Mouse (Mus musculus) kidney, adult 10 weeks (tissue): Measurements from ENCODE around the gene Psme2. TPM values are rescaled to one million over a fixed set of nuclear protein-coding genes. Genes with fewer than 3 reads are reported as not detected.

Source experiments
- polyA plus RNA-seq: library from polyadenylated mRNA; stranded (reverse); fragments of 350-450 nt; fragmentation: Illumina TruSeq; extraction: RNeasy Lipid Tissue Mini Kit (QIAGEN cat#74804); gene quantifications from one replicate; pipeline ENCODE4 v1.2.3, GENCODE M21; 2014; ENCODE audit warnings: low read depth, low replicate concordance

Gene Psme2
- 55.1 TPM for polyA plus RNA-seq

GRCm38 (mm10) chr14:55590748-55591330 lies at the start of gene Psme2:
Psme2 (minus strand) TSS chr14:55591113.

GRCm38 (mm10) chr14:55637795-55638194 lies 46.9 kb upstream of the Psme2 start, which contains the start of gene Gm49378:
Gm49378 (minus strand) TSS chr14:55637895.

GRCm38 (mm10) chr14:55635523-55636007 lies 44.7 kb upstream of the Psme2 start, which contains the start of gene Ipo4:
Ipo4 (minus strand) TSS chr14:55635957.

GRCm38 (mm10) chr14:55617822-55618221 lies 26.9 kb upstream of the Psme2 start, which contains the start of gene Rec8:
Rec8 (plus strand) TSS chr14:55618037.

GRCm38 (mm10) chr14:55603271-55603632 lies 12.3 kb upstream of the Psme2 start, which contains the start of gene Irf9:
Irf9 (plus strand) TSS chr14:55603571.

GRCm38 (mm10) chr14:55591331-55591891 lies 498 bp upstream of the Psme2 start, which contains the start of gene Rnf31:
Rnf31 (plus strand) TSS chr14:55591708.

GRCm38 (mm10) chr14:55584702-55585565 lies 6.0 kb downstream of the Psme2 start, which contains the start of gene Emc9:
Emc9 (minus strand) TSS chr14:55585302.

GRCm38 (mm10) chr14:55577871-55578667 lies 12.8 kb downstream of the Psme2 start, which contains the start of gene Psme1:
Psme1 (plus strand) TSS chr14:55578123.

GRCm38 (mm10) chr14:55575302-55575701 lies 15.6 kb downstream of the Psme2 start, which contains the start of gene Fitm1:
Fitm1 (plus strand) TSS chr14:55575617.

GRCm38 (mm10) chr14:55560202-55561073 lies 30.5 kb downstream of the Psme2 start, which contains the start of gene A730061H03Rik:
A730061H03Rik (minus strand) TSS chr14:55560406.

GRCm38 (mm10) chr14:55559799-55560201 lies 31.1 kb downstream of the Psme2 start, which contains the start of gene Dcaf11:
Dcaf11 (plus strand) TSS chr14:55560006.

GRCm38 (mm10) chr14:55540067-55540786 lies 50.7 kb downstream of the Psme2 start, which contains the start of gene Pck2:
Pck2 (plus strand) TSS chr14:55540266.

Other genes starting within 250 kb of the Psme2 start
- 153 TPM for gene Dhrs4, start 112.4 kb downstream of the Psme2 start, polyA plus RNA-seq
- gene Carmil3, start 100.5 kb downstream of the Psme2 start, polyA plus RNA-seq: not detected
- gene Cpne6, start 80.7 kb downstream of the Psme2 start, polyA plus RNA-seq: not detected
- gene Nrl, start 66.1 kb downstream of the Psme2 start, polyA plus RNA-seq: not detected
- 2.1 TPM for gene Pck2, start 50.8 kb downstream of the Psme2 start, polyA plus RNA-seq
- 33.8 TPM for gene Dcaf11, start 31.1 kb downstream of the Psme2 start, polyA plus RNA-seq
- gene A730061H03Rik, start 30.7 kb downstream of the Psme2 start, polyA plus RNA-seq: not detected
- gene Fitm1, start 15.5 kb downstream of the Psme2 start, polyA plus RNA-seq: not detected
- 112 TPM for gene Psme1, start 13.0 kb downstream of the Psme2 start, polyA plus RNA-seq
- 6.6 TPM for gene Emc9, start 5.8 kb downstream of the Psme2 start, polyA plus RNA-seq
- 1.1 TPM for gene Rnf31, start 595 bp upstream of the Psme2 start, polyA plus RNA-seq
- 18.5 TPM for gene Irf9, start 12.5 kb upstream of the Psme2 start, polyA plus RNA-seq
- gene Rec8, start 26.9 kb upstream of the Psme2 start, polyA plus RNA-seq: 0.53 TPM
- gene Ipo4, start 44.8 kb upstream of the Psme2 start, polyA plus RNA-seq: 5.9 TPM
- gene Gm49378, start 46.8 kb upstream of the Psme2 start, polyA plus RNA-seq: 0.24 TPM
- 44.5 TPM for gene Tm9sf1, start 52.7 kb upstream of the Psme2 start, polyA plus RNA-seq
- gene Tssk4, start 59.1 kb upstream of the Psme2 start, polyA plus RNA-seq: not detected
- 20.2 TPM for gene Mdp1, start 69.4 kb upstream of the Psme2 start, polyA plus RNA-seq
- gene Gmpr2, start 80.8 kb upstream of the Psme2 start, polyA plus RNA-seq: 33.6 TPM
- 55.2 TPM for gene Nedd8, start 81.0 kb upstream of the Psme2 start, polyA plus RNA-seq
- 7.2 TPM for gene Tinf2, start 90.7 kb upstream of the Psme2 start, polyA plus RNA-seq
- 1.2 TPM for gene Tgm1, start 122.8 kb upstream of the Psme2 start, polyA plus RNA-seq
- 0.65 TPM for gene Rabggta, start 131.2 kb upstream of the Psme2 start, polyA plus RNA-seq
- 25.8 TPM for gene Dhrs1, start 154.6 kb upstream of the Psme2 start, polyA plus RNA-seq
- gene Nop9, start 154.6 kb upstream of the Psme2 start, polyA plus RNA-seq: 3.4 TPM
- 16.4 TPM for gene Cideb, start 167.3 kb upstream of the Psme2 start, polyA plus RNA-seq
- 0.24 TPM for gene Ltb4r2, start 170.3 kb upstream of the Psme2 start, polyA plus RNA-seq
- not detected for gene Ltb4r1, start 174.8 kb upstream of the Psme2 start, polyA plus RNA-seq
- gene Adcy4, start 193.0 kb upstream of the Psme2 start, polyA plus RNA-seq: 0.16 TPM
- gene Ripk3, start 197.8 kb upstream of the Psme2 start, polyA plus RNA-seq: 0.73 TPM
- 1.1 TPM for gene Nfatc4, start 232.0 kb upstream of the Psme2 start, polyA plus RNA-seq